Mouse (Mus musculus) heart, embryonic 13.5 days (tissue): ENCODE measurements at regions not wholly inside any gene's neighbourhood (a gene's known extent, or its start where the extent isn't known, plus 50 kb on each side); places are given as distances from the start of the nearest gene placed in this dataset.

Experiments used
- ATAC-seq: fragments of 200-750 bp; cut with Nextera tagmentation; 2 replicates; pipeline ENCODE4 v1.8.0; 2017; ENCODE audit warnings: moderate TSS enrichment; ENCODE audit not compliant: insufficient number of reproducible peaks, low FRiP score, low TSS enrichment; ENCODE audit errors: extremely low read depth
- H3K27ac ChIP-seq: fragments of 300-500 bp; sonication (generic); replicated peaks from 2 replicates; pipeline ENCODE4 v1.5.1; 2015; ENCODE audit warnings: moderate library complexity, mild to moderate bottlenecking, inconsistent platforms
- H3K27me3 ChIP-seq: fragments of 300-500 bp; sonication (generic); replicated peaks from 2 replicates; pipeline ENCODE4 v1.6.1; 2015; ENCODE audit warnings: mild to moderate bottlenecking, inconsistent platforms
- H3K36me3 ChIP-seq: fragments of 300-500 bp; sonication (generic); 2 replicates; pipeline ENCODE4 v1.6.1; 2015; ENCODE audit warnings: mild to moderate bottlenecking, inconsistent platforms
- H3K4me1 ChIP-seq: fragments of 300-500 bp; sonication (generic); 2 replicates; pipeline ENCODE4 v1.6.1; 2015; ENCODE audit warnings: inconsistent platforms
- H3K4me2 ChIP-seq: fragments of 300-500 bp; sonication (generic); 2 replicates; pipeline ENCODE4 v1.6.1; 2015; ENCODE audit warnings: inconsistent platforms, mild to moderate bottlenecking, moderate library complexity
- H3K4me3 ChIP-seq: fragments of 300-500 bp; sonication (generic); 2 replicates; pipeline ENCODE4 v1.5.1; 2015; ENCODE audit warnings: moderate library complexity, mild to moderate bottlenecking, inconsistent platforms
- H3K9ac ChIP-seq: fragments of 300-500 bp; sonication (generic); 2 replicates; pipeline ENCODE4 v1.6.1; 2015; ENCODE audit warnings: inconsistent platforms, mild to moderate bottlenecking, moderate library complexity
- H3K9me3 ChIP-seq: fragments of 300-500 bp; sonication (generic); 2 replicates; pipeline ENCODE4 v1.6.1; 2016; ENCODE audit warnings: inconsistent platforms
- WGBS: fragments of 180-500 bp; shearing (Covaris S2); methylation state at CpG from one replicate; pipeline ENCODE4 v1.1.7; 2015; ENCODE audit warnings: mixed read lengths; 5-methylcytosine and 5-hydroxymethylcytosine counted together

DNA sequence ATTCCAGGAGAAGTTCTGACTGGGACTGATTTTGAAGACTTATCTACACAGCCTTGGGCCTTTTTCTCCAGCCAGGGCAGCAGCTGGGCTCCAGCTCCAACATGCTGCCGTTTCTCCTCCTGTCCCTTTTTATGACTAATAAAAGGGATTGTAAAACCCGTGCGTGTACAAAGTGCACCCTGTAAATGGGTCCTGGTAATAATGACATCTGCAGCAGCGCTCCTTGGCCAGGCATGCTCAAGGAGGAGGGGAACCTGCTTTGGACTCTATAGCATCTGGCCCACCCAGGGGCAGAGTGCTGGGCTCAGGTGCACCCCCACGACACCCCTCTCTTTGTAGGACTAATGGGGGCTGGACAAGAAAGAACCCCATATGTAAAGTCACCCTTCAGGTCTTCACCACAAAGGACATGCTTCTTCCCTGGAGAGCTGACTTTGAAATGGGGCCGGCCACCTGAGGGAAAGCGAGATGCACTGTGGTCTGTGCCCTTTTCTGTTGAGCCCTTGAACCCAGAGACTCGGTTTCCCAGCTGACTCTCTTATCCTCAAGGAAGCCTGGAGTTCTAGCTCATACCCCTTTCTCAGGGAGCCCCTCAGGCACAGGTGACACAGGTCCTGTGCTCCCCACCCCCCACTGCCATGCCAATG is 61.4 kb downstream of the Mrpl23 start:
- no peaks in the 10 kb centered on the region for H3K36me3 ChIP-seq
- H3K9ac ChIP-seq = no peak overlapping the region
- ATAC-seq = no peak
- H3K4me1 ChIP-seq = peaks cover 41% of the 10 kb centered on the region
- WGBS = 81% methylated on average over 8 of the region's 8 CpGs
- H3K27ac ChIP-seq = no peak overlapping the region
- H3K27me3 ChIP-seq = no peaks in the 10 kb centered on the region
- H3K4me2 ChIP-seq = no peak overlapping the region
- H3K4me3 ChIP-seq = no peak overlapping the region
- no peaks in the 10 kb centered on the region for H3K9me3 ChIP-seq

DNA sequence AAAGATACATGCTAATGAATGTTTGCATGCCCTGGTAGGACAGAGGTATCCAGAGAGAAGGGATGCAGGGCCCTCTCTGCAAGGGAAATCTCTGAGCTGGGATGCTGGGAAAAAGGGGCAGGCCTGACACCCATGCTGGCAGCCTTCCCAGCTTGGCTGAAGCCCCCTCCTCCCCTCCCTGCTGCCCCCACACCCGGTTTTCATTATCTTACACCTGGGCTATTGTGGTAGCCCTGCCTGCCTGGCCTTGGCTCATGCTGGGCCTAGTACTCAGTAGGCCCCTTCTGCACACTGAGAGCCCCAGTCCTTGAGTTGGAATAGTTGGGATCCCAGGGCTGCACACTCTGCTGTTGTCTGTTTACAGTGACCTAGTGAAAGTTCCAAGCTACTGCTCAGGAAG is 62.9 kb downstream of the Mrpl23 start:
- Histone ChIP-seq H3K36me3 (no peaks in the 10 kb centered on the region), H3K9me3 (no peaks in the 10 kb centered on the region), H3K27me3 (no peaks in the 10 kb centered on the region), H3K27ac (0 out of 2 replicates have a peak overlapping the region, but pooled peaks have one; percentile 1), H3K9ac (no peak overlapping the region), H3K4me3 (no peak overlapping the region), H3K4me2 (no peak overlapping the region), H3K4me1 (peaks cover 43% of the 10 kb centered on the region)
- 0% methylated on average over 1 of the region's 1 CpGs for WGBS
- no peak for ATAC-seq

DNA sequence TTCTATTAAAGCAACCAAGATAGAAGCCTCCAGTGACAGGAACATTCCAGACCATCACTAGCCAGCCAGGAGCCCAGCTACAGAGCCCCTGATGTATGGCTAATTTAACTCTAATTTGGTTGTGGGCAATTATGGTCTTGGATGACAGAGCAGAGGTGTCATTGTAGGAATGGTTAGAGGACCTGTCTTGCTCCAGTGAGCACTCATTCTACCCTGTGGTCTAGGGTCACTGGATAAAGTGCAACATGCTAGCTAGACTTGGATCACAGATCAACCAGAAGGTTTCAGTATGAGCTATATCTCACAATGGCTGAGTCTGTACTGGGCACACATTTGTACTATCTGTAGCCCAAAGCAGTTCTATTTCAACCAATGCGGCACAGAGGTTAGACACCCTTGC is 63.7 kb downstream of the Mrpl23 start:
- no peak overlapping the region for H3K27ac ChIP-seq
- H3K9me3 ChIP-seq = no peaks in the 10 kb centered on the region
- peaks cover 37% of the 10 kb centered on the region for H3K4me1 ChIP-seq
- H3K9ac ChIP-seq = no peak overlapping the region
- no peak overlapping the region for H3K4me3 ChIP-seq
- no peaks in the 10 kb centered on the region for H3K36me3 ChIP-seq
- H3K4me2 ChIP-seq = no peak overlapping the region
- WGBS = 81% methylated on average over 1 of the region's 1 CpGs
- ATAC-seq = no peak
- H3K27me3 ChIP-seq = no peaks in the 10 kb centered on the region

DNA sequence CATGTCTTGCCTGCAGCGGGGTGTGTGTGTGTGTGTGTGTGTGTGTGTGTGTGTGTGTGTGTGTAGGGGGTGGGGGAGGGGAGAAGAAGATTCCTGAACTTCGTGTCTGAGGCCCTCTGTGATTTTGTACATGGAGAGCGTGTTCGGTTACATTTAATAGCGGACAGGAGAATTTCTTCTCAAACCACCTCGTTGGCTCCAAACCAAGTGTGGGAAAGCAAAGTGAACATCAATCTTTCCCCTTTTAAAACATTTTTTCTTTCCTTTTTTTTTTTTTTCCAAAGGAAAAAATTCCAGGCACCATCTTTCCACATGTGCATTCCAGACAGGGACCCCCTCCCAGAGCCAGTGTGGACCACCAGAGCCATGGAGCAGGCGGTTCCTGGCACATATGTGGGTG is 65.5 kb downstream of the Mrpl23 start:
- Histone ChIP-seq H3K27me3 (no peaks in the 10 kb centered on the region), H3K36me3 (no peaks in the 10 kb centered on the region), H3K4me2 (no peak overlapping the region), H3K27ac (no peak overlapping the region; the same call in 1 of the 2 replicates), H3K9ac (no peak overlapping the region), H3K4me3 (no peak overlapping the region), H3K4me1 (peaks cover 27% of the 10 kb centered on the region), H3K9me3 (no peaks in the 10 kb centered on the region)
- 68% methylated on average over 7 of the region's 7 CpGs for WGBS
- no peak for ATAC-seq

DNA sequence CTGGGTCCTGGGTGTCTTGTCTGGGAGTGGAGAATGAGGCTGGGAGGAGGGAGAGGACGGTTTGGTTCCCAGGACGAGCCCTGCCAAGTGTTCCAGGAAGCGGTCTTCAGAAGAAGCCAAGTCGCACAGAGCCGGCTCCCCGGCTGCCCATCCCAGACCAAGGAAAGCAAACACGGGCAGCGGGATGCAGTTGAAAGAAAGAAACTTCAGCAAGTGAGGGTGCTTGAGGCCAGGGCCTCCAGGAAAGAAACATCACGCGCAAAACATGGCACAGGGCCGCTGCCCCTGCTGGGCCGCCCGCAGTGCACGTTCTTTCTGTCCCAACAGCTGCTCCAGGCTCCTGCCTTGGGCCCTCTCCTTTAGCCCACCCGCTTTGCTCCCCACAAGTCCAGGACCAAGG is 66.7 kb downstream of the Igf2 start:
- no peak for ATAC-seq
- Histone ChIP-seq H3K9ac (no peak overlapping the region), H3K9me3 (no peaks in the 10 kb centered on the region), H3K4me2 (no peak overlapping the region), H3K4me3 (no peak overlapping the region), H3K4me1 (peaks cover 26% of the 10 kb centered on the region), H3K27me3 (no peaks in the 10 kb centered on the region), H3K36me3 (no peaks in the 10 kb centered on the region), H3K27ac (no peak overlapping the region)
- 76% methylated on average over 15 of the region's 15 CpGs for WGBS

DNA sequence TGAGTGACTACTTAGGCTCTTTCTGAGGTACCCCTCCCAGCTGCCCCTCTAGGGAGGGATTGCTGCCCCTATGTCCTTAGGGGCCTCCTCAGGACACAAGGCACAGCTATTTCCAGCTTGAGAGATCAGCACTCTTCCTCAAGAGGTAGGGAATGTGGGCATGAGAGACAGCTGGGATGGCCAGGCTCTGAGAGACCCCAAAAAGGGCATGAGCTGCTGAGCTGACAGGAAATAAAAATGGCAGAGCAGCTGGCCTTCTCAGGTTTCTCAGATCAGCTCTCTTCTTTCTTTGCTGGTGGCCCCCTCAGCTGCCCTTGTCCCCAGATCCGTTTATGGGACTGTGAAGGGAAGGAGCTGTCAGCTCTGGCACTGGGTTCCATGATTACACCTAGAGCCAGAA is 66.2 kb downstream of the Igf2 start:
- Histone ChIP-seq H3K27ac (no peak overlapping the region), H3K9ac (no peak overlapping the region), H3K9me3 (no peaks in the 10 kb centered on the region), H3K36me3 (no peaks in the 10 kb centered on the region), H3K4me1 (peaks cover 23% of the 10 kb centered on the region), H3K27me3 (no peaks in the 10 kb centered on the region), H3K4me3 (no peak overlapping the region), H3K4me2 (no peak overlapping the region)
- ATAC-seq = no peak
- WGBS = 24% methylated on average over 1 of the region's 1 CpGs
